Mouse (Mus musculus) erythroblast, embryonic 14.5 days (primary cell): ENCODE data around the gene Cdc20b.

Source experiments
- GATA1 ChIP-seq: IDR thresholded peaks from 2 replicates; pipeline ENCODE4 v1.6.1; 2012; ENCODE audit warnings: low read length, inconsistent platforms, mixed read lengths
- TAL1 ChIP-seq: IDR thresholded peaks from 3 replicates; pipeline ENCODE4 v1.6.1; 2012; ENCODE audit warnings: low read length, inconsistent platforms, mixed read lengths

DNA sequence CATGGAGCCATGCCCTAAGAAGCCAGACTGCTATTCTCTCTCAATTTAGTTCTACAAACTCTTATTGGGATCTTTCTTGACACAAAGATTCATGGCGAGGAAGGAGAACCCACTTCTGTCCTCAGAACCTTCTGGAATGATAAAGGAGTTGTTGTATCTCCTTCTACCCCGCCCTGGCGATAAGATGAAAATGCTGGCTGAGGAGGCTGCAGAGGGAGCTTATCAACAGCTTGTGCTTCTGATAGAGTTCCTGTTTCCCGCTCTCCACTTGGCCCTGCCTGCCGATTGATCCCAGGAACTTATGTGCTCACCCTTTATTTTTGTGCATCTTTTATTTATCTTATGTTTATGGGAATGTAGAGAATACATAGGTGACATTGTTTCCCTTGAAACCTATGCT, 49.8 kb downstream of the Cdc20b start:
- no peak for TF ChIP-seq TAL1
- TF ChIP-seq GATA1 = no peak
